Comparison of ENCODE assay signal across 33 mouse cellular contexts in genomic region chr5:75198413-75198812, GRCm38 (mm10). TPM values are rescaled to one million over a fixed set of nuclear protein-coding genes. Genes with fewer than 3 reads are reported as not detected.
DNase-seq lines count a peak whose midpoint lies in the region; ATAC-seq lines count a peak whose summit lies in the region.
"Had no signal": no experiment of that assay in that cellular context is flagged by ENCODE, and none has a peak within 500 bp of the region (broad histone marks: within the 10 kb centered on the region; RNA-seq: fewer than 3 reads in every experiment).

No protein-coding gene starts in this region.

- no peak overlapping the region for H3K9ac ChIP-seq in hindbrain, embryonic 13.5 days
- no peak overlapping the region for H3K9ac ChIP-seq in hindbrain, embryonic 14.5 days
- H3K9ac ChIP-seq in forebrain, embryonic 16.5 days (replicated peaks; ENCODE audit: low read depth, low read length): no peak overlapping the region
- H3K9ac ChIP-seq: embryonic facial prominence, embryonic 15.5 days; heart, embryonic 13.5 days; intestine, embryonic 15.5 days; liver, embryonic 14.5 days; midbrain, embryonic 12.5 days; stomach, embryonic 15.5 days had no signal

- DNase-seq in hindbrain, embryonic 14.5 days (ENCODE audit: low spot score): no peak
- peak; percentile 16 for DNase-seq in brain, adult 2 months (ENCODE audit: low read depth, low spot score)
- DNase-seq in left cerebral cortex, postnatal 14 days (ENCODE audit: low spot score in 2 of 2): no peak
- DNase-seq in adrenal gland, adult 18-20 months (ENCODE audit: low spot score in 2 of 2): no peak
- DNase-seq: adrenal gland, postnatal 25 days; cerebellum, adult 8-10 months; cerebellum, postnatal 25 days; heart, adult 2 months; heart, postnatal 10 days; kidney, adult 2 months; kidney, postnatal 36 days; left cerebral cortex, postnatal 4 days; liver; lung, adult 2 months; lung, postnatal 10 days; right cerebral cortex, postnatal 25 days had no signal

- H3K4me1 ChIP-seq in hindbrain, embryonic 13.5 days (replicated peaks): peaks cover 18% of the 10 kb centered on the region; the same call in 1 of the 2 replicates
- H3K4me1 ChIP-seq in hindbrain, embryonic 14.5 days (replicated peaks; ENCODE audit: control insufficient read depth, insufficient read depth, low read length): peaks cover 10% of the 10 kb centered on the region; the same call in 1 of the 2 replicates
- no peaks in the 10 kb centered on the region for H3K4me1 ChIP-seq in megakaryocyte, embryonic 14.5 days
- peaks cover 9% of the 10 kb centered on the region for H3K4me1 ChIP-seq in forebrain, embryonic 16.5 days (replicated peaks; ENCODE audit: control insufficient read depth, insufficient read depth, low read length)
- H3K4me1 ChIP-seq: embryonic facial prominence, embryonic 10.5 days; heart, embryonic 13.5 days; intestine, embryonic 15.5 days; midbrain, embryonic 12.5 days; stomach, embryonic 15.5 days had no signal

- H3K4me2 ChIP-seq in hindbrain, embryonic 13.5 days: no peak overlapping the region
- no peak overlapping the region for H3K4me2 ChIP-seq in hindbrain, embryonic 14.5 days (replicated peaks)
- H3K4me2 ChIP-seq in forebrain, embryonic 16.5 days (ENCODE audit: low read length): no peak overlapping the region
- H3K4me2 ChIP-seq: embryonic facial prominence, embryonic 15.5 days; heart, embryonic 13.5 days; intestine, embryonic 15.5 days; midbrain, embryonic 12.5 days; stomach, embryonic 15.5 days had no signal

- H3K27ac ChIP-seq in hindbrain, embryonic 13.5 days: 0 out of 2 replicates have a peak overlapping the region, but pooled peaks have one; percentile 48
- H3K27ac ChIP-seq in hindbrain, embryonic 14.5 days: no peak overlapping the region
- H3K27ac ChIP-seq in forebrain, embryonic 16.5 days (ENCODE audit: low read length): no peak overlapping the region
- H3K27ac ChIP-seq: embryonic facial prominence, embryonic 10.5 days; embryonic facial prominence, embryonic 15.5 days; heart, adult 2 months; heart, embryonic 13.5 days; intestine, embryonic 15.5 days; layer of hippocampus, adult 2 months; left cerebral cortex, adult 2 months; liver, embryonic 14.5 days; macrophage; midbrain, embryonic 12.5 days; stomach, embryonic 15.5 days had no signal

- intact Hi-C loops in left cerebral cortex, postnatal 14 days (cut with DNase I): no loop called here

- peak; percentile 69; the same call in 1 of the 2 replicates for ATAC-seq in hindbrain, embryonic 13.5 days (ENCODE audit: low FRiP score)
- ATAC-seq in hindbrain, embryonic 14.5 days (ENCODE audit: low FRiP score): no peak
- ATAC-seq in megakaryocyte, adult 5-6 weeks (ENCODE audit: poor library complexity, severe bottlenecking): no peak
- 0 out of 2 replicates have a peak, but pooled peaks have one; percentile 56 for ATAC-seq in forebrain, embryonic 16.5 days
- ATAC-seq: CD4-positive, CD25-positive, alpha-beta regulatory T cell, adult 4 months; intestine, embryonic 15.5 days had no signal

- H3K36me3 ChIP-seq in hindbrain, embryonic 13.5 days: no peaks in the 10 kb centered on the region
- no peaks in the 10 kb centered on the region for H3K36me3 ChIP-seq in hindbrain, embryonic 14.5 days (replicated peaks; ENCODE audit: control insufficient read depth, insufficient read depth)
- H3K36me3 ChIP-seq in megakaryocyte, embryonic 14.5 days (replicated peaks; ENCODE audit: low read length): no peaks in the 10 kb centered on the region
- no peaks in the 10 kb centered on the region for H3K36me3 ChIP-seq in forebrain, embryonic 16.5 days (ENCODE audit: control insufficient read depth, insufficient read depth)
- H3K36me3 ChIP-seq: midbrain, embryonic 12.5 days; stomach, embryonic 15.5 days had no signal

- H3K4me3 ChIP-seq in hindbrain, embryonic 13.5 days: no peak overlapping the region
- no peak overlapping the region for H3K4me3 ChIP-seq in hindbrain, embryonic 14.5 days (replicated peaks; ENCODE audit: low read length)
- H3K4me3 ChIP-seq in megakaryocyte, embryonic 14.5 days (replicated peaks): peak overlapping the region; percentile 12
- no peak overlapping the region for H3K4me3 ChIP-seq in forebrain, embryonic 16.5 days (replicated peaks; ENCODE audit: low read length)
- H3K4me3 ChIP-seq: embryonic facial prominence, embryonic 10.5 days; embryonic facial prominence, embryonic 15.5 days; heart, adult 2 months; heart, embryonic 13.5 days; intestine, embryonic 15.5 days; layer of hippocampus, adult 2 months; left cerebral cortex, adult 2 months; midbrain, embryonic 12.5 days; myocyte; stomach, embryonic 15.5 days had no signal

- WGBS in hindbrain, embryonic 13.5 days: 58% methylated on average over 8 of the region's 8 CpGs
- WGBS in hindbrain, embryonic 14.5 days: 57% methylated on average over 8 of the region's 8 CpGs
- WGBS in forebrain, embryonic 16.5 days: 54% methylated on average over 8 of the region's 8 CpGs

- H3K27me3 ChIP-seq in hindbrain, embryonic 13.5 days: no peaks in the 10 kb centered on the region
- no peaks in the 10 kb centered on the region for H3K27me3 ChIP-seq in hindbrain, embryonic 14.5 days (ENCODE audit: control insufficient read depth, insufficient read depth, low read length)
- H3K27me3 ChIP-seq in megakaryocyte, embryonic 14.5 days (replicated peaks): no peaks in the 10 kb centered on the region
- no peaks in the 10 kb centered on the region for H3K27me3 ChIP-seq in forebrain, embryonic 16.5 days (replicated peaks; ENCODE audit: control insufficient read depth, insufficient read depth, low read length)
- H3K27me3 ChIP-seq: embryonic facial prominence, embryonic 15.5 days; heart, embryonic 13.5 days; intestine, embryonic 15.5 days; midbrain, embryonic 12.5 days; stomach, embryonic 15.5 days had no signal

- H3K9me3 ChIP-seq in hindbrain, embryonic 13.5 days: no peaks in the 10 kb centered on the region
- no peaks in the 10 kb centered on the region for H3K9me3 ChIP-seq in hindbrain, embryonic 14.5 days (ENCODE audit: control insufficient read depth, low read length)
- H3K9me3 ChIP-seq in megakaryocyte, embryonic 14.5 days: no peaks in the 10 kb centered on the region
- H3K9me3 ChIP-seq in forebrain, embryonic 16.5 days (ENCODE audit: control insufficient read depth, low read length): no peaks in the 10 kb centered on the region
- H3K9me3 ChIP-seq: embryonic facial prominence, embryonic 10.5 days; embryonic facial prominence, embryonic 15.5 days; heart, embryonic 13.5 days; intestine, embryonic 15.5 days; midbrain, embryonic 12.5 days; stomach, embryonic 15.5 days had no signal

RNA-seq across cellular contexts. Expression of gene Pdgfra, which starts 46.3 kb away (rescaled TPM):
- polyA plus RNA-seq in hindbrain, embryonic 13.5 days (2015; fragmentation: Nextera tagmentation; extraction: Ambion mirVana): 11.3 and 12.4 TPM in 2 replicates
- 24.1 and 26.1 TPM in 2 replicates for polyA plus RNA-seq in hindbrain, embryonic 14.5 days (2014; fragmentation: Nextera tagmentation; extraction: Ambion mirVana)
- polyA plus RNA-seq in megakaryocyte, embryonic 14.5 days (2012; ENCODE audit: insufficient read depth, low replicate concordance): not detected in 2 replicates
- 0.04 TPM in 1 of 2 replicates, not detected in the other for total RNA-seq in megakaryocyte, adult 5-6 weeks (2015)
- 0.12 and 0.29 TPM in 2 replicates for total RNA-seq in megakaryocyte, adult 5-6 weeks (2017)
- polyA plus RNA-seq in forebrain, embryonic 16.5 days (2015; fragmentation: Nextera tagmentation; extraction: Ambion mirVana): 11.3 and 12.1 TPM in 2 replicates
- 10 to 100 TPM; 57.0 to 59.8 TPM for total RNA-seq in left cerebral cortex, postnatal 14 days (2021)
- 10 to 100 TPM; 32.4 to 39.2 TPM for total RNA-seq in adrenal gland, adult 18-20 months (2021)
- total RNA-seq: hematopoietic stem cell, adult 5-6 weeks had no signal
- polyA plus RNA-seq: macrophage had no signal

Comparison
In these comparisons a context has a peak if more than half of its experiments do, and no peak if none do; other contexts are left out.
1. ATAC-seq: peak in hindbrain, embryonic 13.5 days (single experiment) and forebrain, embryonic 16.5 days (single experiment); none in hindbrain, embryonic 14.5 days (single experiment) and megakaryocyte, adult 5-6 weeks (single experiment).
2. RNA of gene Pdgfra, which starts 46.3 kb away (polyA plus RNA-seq): 24.1 to 26.1 TPM in hindbrain, embryonic 14.5 days, 11.3 to 12.4 TPM in hindbrain, embryonic 13.5 days and 11.3 to 12.1 TPM in forebrain, embryonic 16.5 days; not detected in megakaryocyte, embryonic 14.5 days; every median in the first group is over 10 times any median in the second.